Mouse (Mus musculus): ENCODE measurements at regions not wholly inside any gene's neighbourhood (a gene's known extent, or its start where the extent isn't known, plus 50 kb on each side); places are given as distances from the start of the nearest gene placed in this dataset.

GRCm38 (mm10) chr9:120867861-120868260 is 61.2 kb upstream of the Ctnnb1 start:
- no peak for DNase-seq

- no peak for DNase-seq
Observed at GRCm38 (mm10) chr9:120868330-120868729, 60.7 kb upstream of the Ctnnb1 start.

- no peak for DNase-seq
Observed at GRCm38 (mm10) chr9:120869432-120870081, 59.5 kb upstream of the Ctnnb1 start.

GRCm38 (mm10) chr9:120873293-120873692 is 55.7 kb upstream of the Ctnnb1 start:
- no peak for DNase-seq

- no peak for DNase-seq
Observed at GRCm38 (mm10) chr9:120874416-120874976, 54.5 kb upstream of the Ctnnb1 start.

GRCm38 (mm10) chr9:120877101-120877500 is 51.9 kb upstream of the Ctnnb1 start:
- DNase-seq = no peak
